ENCODE assay signal across 22 mouse cellular contexts in the genomic region with DNA sequence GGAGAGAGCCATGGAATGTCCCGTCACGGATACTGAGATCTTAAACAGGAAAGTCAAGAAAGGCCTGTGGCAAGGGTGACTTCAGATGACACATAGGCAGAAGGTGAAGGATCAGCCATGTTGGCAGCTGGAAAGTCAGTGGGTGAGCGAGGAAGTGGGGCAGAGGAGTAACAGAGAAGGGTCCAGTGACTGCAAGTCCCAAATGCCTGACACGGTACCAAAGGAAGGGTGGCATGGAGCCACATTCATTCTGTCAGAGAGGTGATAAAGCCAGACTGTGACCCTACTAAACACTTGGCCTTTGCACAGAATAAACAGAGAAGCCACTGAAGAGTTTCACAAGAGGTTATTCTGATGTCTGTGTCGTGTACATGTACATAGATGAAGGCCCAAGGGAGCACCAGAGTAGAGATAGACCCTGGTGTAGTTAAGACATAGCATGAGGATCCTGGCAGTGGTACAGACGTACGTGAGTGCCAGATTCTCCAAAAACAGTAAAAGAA.
DNase-seq lines count a peak whose midpoint lies in the region; ATAC-seq and TF ChIP-seq lines count a peak whose summit lies in the region.
"Had no signal": no experiment of that assay in that cellular context is flagged by ENCODE, and none has a peak within 500 bp of the region (broad histone marks: within the 10 kb centered on the region; RNA-seq: fewer than 3 reads in every experiment).

No protein-coding gene starts in this region.

- TF ChIP-seq CTCF in gastrocnemius, adult 2 months (IDR thresholded peaks at IDR 0.05), result no peak
- no peak for TF ChIP-seq CTCF in heart, postnatal 0 days (IDR thresholded peaks at IDR 0.05; ENCODE audit: low read depth)

- H3K4me3 ChIP-seq in gastrocnemius, adult 2 months, result no peak overlapping the region
- H3K4me3 ChIP-seq in intestine, embryonic 14.5 days (ENCODE audit: low read depth, low read length), result no peak overlapping the region
- no peak overlapping the region for H3K4me3 ChIP-seq in intestine, embryonic 16.5 days (ENCODE audit: low read length)
- no peak overlapping the region for H3K4me3 ChIP-seq in brown adipose tissue, adult 24 weeks (ENCODE audit: insufficient read depth, low read depth, low read length)
- H3K4me3 ChIP-seq in heart, postnatal 0 days (ENCODE audit: low read depth, low read length), result no peak overlapping the region
- H3K4me3 ChIP-seq: hindbrain, embryonic 13.5 days; left cerebral cortex, adult 2 months; liver, embryonic 13.5 days; myocyte had no signal

- peak overlapping the region; percentile 28; the same call in 1 of the 2 replicates for H3K27ac ChIP-seq in gastrocnemius, adult 2 months
- H3K27ac ChIP-seq in intestine, embryonic 14.5 days (ENCODE audit: low read depth), result no peak overlapping the region
- no peak overlapping the region for H3K27ac ChIP-seq in intestine, embryonic 16.5 days (ENCODE audit: low read length)
- H3K27ac ChIP-seq in brown adipose tissue, adult 24 weeks (replicated peaks; ENCODE audit: low read depth, low read length), result peak overlapping the region; percentile 10; the same call in 1 of the 2 replicates
- H3K27ac ChIP-seq in heart, postnatal 0 days (ENCODE audit: low read depth), result peak overlapping the region; percentile 44
- H3K27ac ChIP-seq: hindbrain, embryonic 13.5 days; kidney, postnatal 0 days; left cerebral cortex, adult 2 months; liver, embryonic 13.5 days had no signal

- peak; percentile 39 for DNase-seq in gastrocnemius, adult 2 months
- no peak for DNase-seq in gastrocnemius, postnatal 36 days
- peak; percentile 35 for DNase-seq in intestine, embryonic 14.5 days (ENCODE audit: low spot score)
- peak; percentile 7 for DNase-seq in heart, postnatal 0 days (ENCODE audit: low spot score)
- no peak for DNase-seq in lung, postnatal 25 days (ENCODE audit: low spot score)
- DNase-seq: cerebellum, adult 11 months; cerebellum, adult 9-11 months; layer of hippocampus, adult 9-11 months; left cerebral cortex, postnatal 4 days; liver, embryonic 13.5 days; lung, embryonic 14.5 days; right cerebral cortex, postnatal 4 days; thymus, postnatal 25 days had no signal

- H3K4me2 ChIP-seq in intestine, embryonic 14.5 days (ENCODE audit: low read length), result no peak overlapping the region
- no peak overlapping the region for H3K4me2 ChIP-seq in intestine, embryonic 16.5 days (ENCODE audit: low read depth, low read length)
- H3K4me2 ChIP-seq in heart, postnatal 0 days (ENCODE audit: low read depth, low read length), result no peak overlapping the region
- H3K4me2 ChIP-seq: hindbrain, embryonic 13.5 days; liver, embryonic 13.5 days; lung, embryonic 14.5 days had no signal

- no peak overlapping the region for H3K9ac ChIP-seq in intestine, embryonic 14.5 days (ENCODE audit: low read length)
- H3K9ac ChIP-seq in intestine, embryonic 16.5 days (ENCODE audit: low read depth, low read length), result no peak overlapping the region
- no peak overlapping the region for H3K9ac ChIP-seq in heart, postnatal 0 days (replicated peaks; ENCODE audit: low read depth, low read length)
- H3K9ac ChIP-seq: hindbrain, embryonic 13.5 days; liver, embryonic 13.5 days; lung, embryonic 14.5 days had no signal

- no peaks in the 10 kb centered on the region for H3K9me3 ChIP-seq in intestine, embryonic 14.5 days (ENCODE audit: control insufficient read depth, low read length)
- no peaks in the 10 kb centered on the region for H3K9me3 ChIP-seq in intestine, embryonic 16.5 days (ENCODE audit: control insufficient read depth, low read length)
- H3K9me3 ChIP-seq in heart, postnatal 0 days (replicated peaks; ENCODE audit: control insufficient read depth, low read length), result no peaks in the 10 kb centered on the region
- H3K9me3 ChIP-seq: hindbrain, embryonic 13.5 days; liver, embryonic 13.5 days had no signal

- 91% methylated on average over 7 of the region's 7 CpGs for WGBS in intestine, embryonic 14.5 days
- WGBS in intestine, embryonic 16.5 days, result 93% methylated on average over 7 of the region's 7 CpGs
- 58% methylated on average over 7 of the region's 7 CpGs for WGBS in heart, postnatal 0 days

- ATAC-seq in intestine, embryonic 14.5 days (replicated peaks; ENCODE audit: low FRiP score, low TSS enrichment, low read depth), result no peak
- ATAC-seq in intestine, embryonic 16.5 days, result no peak
- 0 out of 2 replicates have a peak, but pooled peaks have one; percentile 9 for ATAC-seq in heart, postnatal 0 days (ENCODE audit: insufficient read depth, low read depth)
- no peak for ATAC-seq in frontal cortex, adult (ENCODE audit: low TSS enrichment)
- ATAC-seq: CD4-positive, CD25-positive, alpha-beta regulatory T cell, adult 4 months; midbrain, embryonic 16.5 days had no signal

- no peaks in the 10 kb centered on the region for H3K36me3 ChIP-seq in intestine, embryonic 14.5 days (ENCODE audit: control insufficient read depth, insufficient read depth, low read length)
- H3K36me3 ChIP-seq in intestine, embryonic 16.5 days (ENCODE audit: control insufficient read depth, insufficient read depth, low read length), result no peaks in the 10 kb centered on the region
- H3K36me3 ChIP-seq in heart, postnatal 0 days (replicated peaks; ENCODE audit: control insufficient read depth, insufficient read depth, low read length), result no peaks in the 10 kb centered on the region
- H3K36me3 ChIP-seq: liver, embryonic 13.5 days had no signal

- no peaks in the 10 kb centered on the region for H3K27me3 ChIP-seq in intestine, embryonic 14.5 days (replicated peaks; ENCODE audit: control insufficient read depth, insufficient read depth, low read length)
- no peaks in the 10 kb centered on the region for H3K27me3 ChIP-seq in intestine, embryonic 16.5 days (replicated peaks; ENCODE audit: control insufficient read depth, insufficient read depth, low read length)
- H3K27me3 ChIP-seq in heart, postnatal 0 days (ENCODE audit: control insufficient read depth, insufficient read depth, low read length), result no peaks in the 10 kb centered on the region
- H3K27me3 ChIP-seq: hindbrain, embryonic 13.5 days; liver, embryonic 13.5 days had no signal

- intact Hi-C loops in gastrocnemius, adult 2 months (cut with DNase I), result no loop called here
- intact Hi-C loops in gastrocnemius, postnatal 36 days (cut with DNase I), result no loop called here

- no peak for TF ChIP-seq EP300 in heart, postnatal 0 days (IDR thresholded peaks at IDR 0.05; ENCODE audit: low read depth)

- H3K4me1 ChIP-seq in intestine, embryonic 14.5 days (replicated peaks; ENCODE audit: control insufficient read depth, insufficient read depth, low read length), result peaks cover 3% of the 10 kb centered on the region; the same call in 1 of the 2 replicates
- no peaks in the 10 kb centered on the region for H3K4me1 ChIP-seq in intestine, embryonic 16.5 days (ENCODE audit: control insufficient read depth, insufficient read depth, low read length)
- H3K4me1 ChIP-seq in brown adipose tissue, adult 24 weeks (ENCODE audit: control insufficient read depth, insufficient read depth, insufficient read length, low read length), result peaks cover 19% of the 10 kb centered on the region
- peaks cover 43% of the 10 kb centered on the region for H3K4me1 ChIP-seq in heart, postnatal 0 days (ENCODE audit: control insufficient read depth, insufficient read depth)

Comparison
In these comparisons a context has a peak if more than half of its experiments do, and no peak if none do; other contexts are left out.
1. DNase-seq: peak in gastrocnemius, adult 2 months (single experiment), intestine, embryonic 14.5 days (single experiment) and heart, postnatal 0 days (single experiment); none in gastrocnemius, postnatal 36 days (0 of 2) and lung, postnatal 25 days (single experiment).
2. H3K27ac ChIP-seq: peak in gastrocnemius, adult 2 months (single experiment), brown adipose tissue, adult 24 weeks (single experiment) and heart, postnatal 0 days (single experiment); none in intestine, embryonic 14.5 days (single experiment) and intestine, embryonic 16.5 days (single experiment).